Mouse (Mus musculus) kidney, postnatal 0 days (tissue): Measurements from ENCODE around the gene Fam102b. TPM values are rescaled to one million over a fixed set of nuclear protein-coding genes. Genes with fewer than 3 reads are reported as not detected.
A peak's percentile ranks its signal among the peaks of the same experiment; 100 is the strongest.

Experiments
- ATAC-seq: fragments of 200-750 bp; cut with Nextera tagmentation; replicated peaks from 2 replicates; pipeline ENCODE4 v1.8.0; 2017; ENCODE audit warnings: low read depth, moderate number of reproducible peaks, moderate TSS enrichment, moderate library complexity; ENCODE audit not compliant: low FRiP score
- DNase-seq: peaks from one replicate; pipeline ENCODE4 v3.0.0-alpha.2; 2016; ENCODE audit warnings: low spot score
- H3K27ac ChIP-seq: fragments of 300-500 bp; sonication (generic); 2 replicates; pipeline ENCODE4 v1.5.1; 2014; ENCODE audit warnings: mild to moderate bottlenecking
- H3K27me3 ChIP-seq: fragments of 300-500 bp; sonication (generic); 2 replicates; pipeline ENCODE4 v1.6.1; 2014; ENCODE audit warnings: low read length, mixed read lengths; ENCODE audit not compliant: insufficient read depth
- H3K36me3 ChIP-seq: fragments of 300-500 bp; sonication (generic); 2 replicates; pipeline ENCODE4 v1.6.1; 2014; ENCODE audit warnings: low read length, mixed read lengths; ENCODE audit not compliant: insufficient read depth
- H3K4me1 ChIP-seq: fragments of 300-500 bp; sonication (generic); replicated peaks from 2 replicates; pipeline ENCODE4 v1.6.1; 2014; ENCODE audit warnings: antibody characterized with exemption, low read length, mixed read lengths; ENCODE audit not compliant: insufficient read depth
- H3K4me2 ChIP-seq: fragments of 300-500 bp; sonication (generic); 2 replicates; pipeline ENCODE4 v1.6.1; 2014; ENCODE audit warnings: mild to moderate bottlenecking, low read length, moderate library complexity, mixed read lengths
- H3K4me3 ChIP-seq: fragments of 300-500 bp; sonication (generic); replicated peaks from 2 replicates; pipeline ENCODE4 v1.5.1; 2014; ENCODE audit warnings: low read depth, low read length
- H3K9ac ChIP-seq: fragments of 300-500 bp; sonication (generic); 2 replicates; pipeline ENCODE4 v1.6.1; 2014; ENCODE audit warnings: low read depth, low read length
- H3K9me3 ChIP-seq: fragments of 300-500 bp; sonication (generic); replicated peaks from 2 replicates; pipeline ENCODE4 v1.6.1; 2016; ENCODE audit warnings: low read length, inconsistent platforms, mixed read lengths
- CTCF ChIP-seq: IDR thresholded peaks from 2 replicates; pipeline ENCODE4 v1.5.1; 2016; ENCODE audit warnings: antibody characterized with exemption, low read depth, mild to moderate bottlenecking, moderate library complexity
- WGBS: fragments of 180-500 bp; shearing (Covaris S2); extraction: QIAGEN DNeasy Blood & Tissue Kit; methylation state at CpG from one replicate; pipeline ENCODE4 v1.1.7; 2014; 5-methylcytosine and 5-hydroxymethylcytosine counted together
- polyA plus RNA-seq: library from polyadenylated mRNA; unstranded; fragments of >200 nt; fragmentation: Nextera tagmentation; extraction: Ambion mirVana; gene quantifications from 2 replicates; pipeline ENCODE4 v1.2.1, GENCODE M21; 2015

Gene Fam102b
- polyA plus RNA-seq, 1 experiment from 2014 or later, result 8.1 TPM

- Histone ChIP-seq H3K4me3 (no peak overlapping the region), H3K9me3 (no peaks in the 10 kb centered on the region), H3K4me1 (0 out of 2 replicates have a peak, but pooled peaks cover 4% of the 10 kb centered on the region), H3K4me2 (no peak overlapping the region), H3K36me3 (no peaks in the 10 kb centered on the region), H3K9ac (no peak overlapping the region), H3K27me3 (no peaks in the 10 kb centered on the region), H3K27ac (no peak overlapping the region)
- TF ChIP-seq CTCF, result no peak
- 44% methylated on average over 7 of the region's 7 CpGs for WGBS
- DNase-seq (peak; percentile 28), ATAC-seq (peak; percentile 57; the same call in 1 of the 2 replicates)
These were observed 66.2 kb downstream of the Fam102b start for GRCm38 (mm10) chr3:108961226-108961625.

GRCm38 (mm10) chr3:108959680-108960295 lies 67.6 kb downstream of the Fam102b start:
- no peak overlapping the region for H3K9ac ChIP-seq
- TF ChIP-seq CTCF, result no peak
- no peak for ATAC-seq
- no peak overlapping the region for H3K4me2 ChIP-seq
- 0 out of 2 replicates have a peak, but pooled peaks cover 4% of the 10 kb centered on the region for H3K4me1 ChIP-seq
- H3K27ac ChIP-seq, result no peak overlapping the region
- H3K27me3 ChIP-seq, result no peaks in the 10 kb centered on the region
- H3K9me3 ChIP-seq, result no peaks in the 10 kb centered on the region
- no peaks in the 10 kb centered on the region for H3K36me3 ChIP-seq
- 54% methylated on average over 13 of the region's 13 CpGs for WGBS
- DNase-seq, result no peak
- no peak overlapping the region for H3K4me3 ChIP-seq

- no peak for TF ChIP-seq CTCF
- H3K4me2 ChIP-seq, result no peak overlapping the region
- no peak for ATAC-seq
- H3K36me3 ChIP-seq, result no peaks in the 10 kb centered on the region
- H3K4me3 ChIP-seq, result no peak overlapping the region
- no peaks in the 10 kb centered on the region for H3K27me3 ChIP-seq
- 0 out of 2 replicates have a peak, but pooled peaks cover 4% of the 10 kb centered on the region for H3K4me1 ChIP-seq
- no peaks in the 10 kb centered on the region for H3K9me3 ChIP-seq
- no peak overlapping the region for H3K9ac ChIP-seq
- no peak for DNase-seq
- no peak overlapping the region for H3K27ac ChIP-seq
These were observed 69.4 kb downstream of the Fam102b start for GRCm38 (mm10) chr3:108957976-108958375.

GRCm38 (mm10) chr3:108940996-108941395 lies 86.4 kb downstream of the Fam102b start:
- Histone ChIP-seq H3K27me3 (no peaks in the 10 kb centered on the region), H3K27ac (no peak overlapping the region), H3K4me2 (no peak overlapping the region), H3K4me1 (no peaks in the 10 kb centered on the region), H3K36me3 (no peaks in the 10 kb centered on the region), H3K9me3 (no peaks in the 10 kb centered on the region), H3K4me3 (no peak overlapping the region), H3K9ac (no peak overlapping the region)
- DNase-seq (no peak), ATAC-seq (no peak)
- no peak for TF ChIP-seq CTCF
- WGBS, result 85% methylated on average over 10 of the region's 10 CpGs

- no peak within 1 kb of the TSS for H3K9ac ChIP-seq
- no peaks in the 10 kb centered on the region for H3K27me3 ChIP-seq
- TF ChIP-seq CTCF, result no peak
- H3K4me2 ChIP-seq, result peak within 1 kb of the TSS; percentile 45
- no peak for DNase-seq
- no peaks in the 10 kb centered on the region for H3K9me3 ChIP-seq
- no peaks in the 10 kb centered on the region for H3K4me1 ChIP-seq
- no peaks in the 10 kb centered on the region for H3K36me3 ChIP-seq
- peak within 1 kb of the TSS; percentile 16; the same call in 1 of the 2 replicates for H3K4me3 ChIP-seq
- peak; percentile 77 for ATAC-seq
- WGBS, result 55% methylated on average over 54 of the region's 59 CpGs
- H3K27ac ChIP-seq, result no peak within 1 kb of the TSS
These were observed 87.3 kb downstream of the Fam102b start, which contains the start of gene Gm9857 for GRCm38 (mm10) chr3:108940001-108940633. Gm9857 (minus strand) TSS chr3:108940445.

- ATAC-seq, result no peak
- WGBS, result 76% methylated on average over 5 of the region's 5 CpGs
- no peaks in the 10 kb centered on the region for H3K4me1 ChIP-seq
- H3K9me3 ChIP-seq, result no peaks in the 10 kb centered on the region
- no peaks in the 10 kb centered on the region for H3K27me3 ChIP-seq
- no peak within 1 kb of the TSS for H3K9ac ChIP-seq
- no peak within 1 kb of the TSS for H3K27ac ChIP-seq
- H3K4me2 ChIP-seq, result peak within 1 kb of the TSS; percentile 45
- DNase-seq, result no peak
- no peak for TF ChIP-seq CTCF
- H3K36me3 ChIP-seq, result no peaks in the 10 kb centered on the region
- H3K4me3 ChIP-seq, result peak within 1 kb of the TSS; percentile 16; the same call in 1 of the 2 replicates
These were observed 87.8 kb downstream of the Fam102b start, which contains the start of gene Henmt1 for GRCm38 (mm10) chr3:108939573-108939972. Henmt1 (plus strand) TSS chr3:108939873.
